Mouse (Mus musculus): ENCODE data around the gene Olfr1249. TPM values are rescaled to one million over a fixed set of nuclear protein-coding genes. Genes with fewer than 3 reads are reported as not detected.

Olfr1249 gene
- not detected for polyA plus RNA-seq (2014; fragmentation: Illumina TruSeq; extraction: RNeasy Lipid Tissue Mini Kit (QIAGEN cat#74804); ENCODE audit: low read depth, low replicate concordance)

GRCm38 (mm10) chr2:89634883-89635282 lies at the start of gene Olfr1249:
Olfr1249 (minus strand) TSS chr2:89634983.

GRCm38 (mm10) chr2:89671836-89672235 lies 37.1 kb upstream of the Olfr1249 start, which contains the start of gene Olfr1251:
Olfr1251 (minus strand) TSS chr2:89671936.

GRCm38 (mm10) chr2:89661367-89661766 lies 26.6 kb upstream of the Olfr1249 start, which contains the start of gene Olfr1250:
Olfr1250 (minus strand) TSS chr2:89661467.

GRCm38 (mm10) chr2:89618145-89618544 lies 16.6 kb downstream of the Olfr1249 start, which contains the start of gene Olfr1248:
Olfr1248 (minus strand) TSS chr2:89618245.

DNA sequence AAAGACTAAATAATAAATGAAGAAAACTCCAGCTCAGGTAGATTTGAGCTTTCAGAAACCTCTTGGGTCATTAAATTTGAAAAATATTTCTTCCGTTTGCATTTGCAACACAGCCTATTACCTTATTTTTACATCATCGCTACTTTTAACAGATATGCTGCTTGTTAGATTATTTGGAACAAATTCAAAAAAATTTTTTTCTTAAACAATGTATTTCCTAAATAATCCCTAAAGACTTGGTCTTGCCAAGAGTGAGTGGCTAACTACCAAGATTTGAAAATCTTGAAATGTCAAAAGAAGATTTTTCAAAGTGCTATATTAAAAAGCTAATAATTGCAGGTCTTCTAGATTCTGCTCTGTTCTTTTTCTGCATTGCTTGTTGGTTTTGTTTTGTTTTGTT lies 20.8 kb downstream of the Olfr1249 start, which contains the start of gene Olfr1247:
Gene Olfr1247 (minus strand): TSS at position 101 of the 400 bp plus-strand sequence.

DNA sequence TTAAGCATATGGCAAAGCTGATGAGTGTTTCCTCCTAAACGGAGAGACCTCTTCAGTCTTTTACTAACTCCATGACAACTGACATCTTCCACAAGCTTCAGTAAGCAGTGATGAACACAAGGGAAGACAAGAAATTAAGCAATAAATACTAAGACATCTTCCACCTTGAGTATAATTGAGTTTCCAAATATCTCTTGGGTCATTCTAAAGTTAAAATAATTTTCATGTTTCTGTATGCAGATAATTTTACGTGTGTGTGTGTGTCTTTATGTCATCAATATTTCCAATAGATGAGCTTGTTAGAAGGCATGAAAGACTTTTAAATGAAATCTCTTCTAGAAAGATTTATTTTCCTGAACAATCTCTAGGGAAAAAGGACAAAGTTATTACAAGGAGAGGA lies 41.7 kb downstream of the Olfr1249 start, which contains the start of gene Olfr1246:
Gene Olfr1246 (minus strand): TSS at position 101 of the 400 bp plus-strand sequence.

Other genes with a start within 250 kb of the Olfr1249 start
- not detected for gene Olfr1238, start 225.3 kb downstream of the Olfr1249 start, polyA plus RNA-seq (2014; fragmentation: Illumina TruSeq; extraction: RNeasy Lipid Tissue Mini Kit (QIAGEN cat#74804); ENCODE audit: low read depth, low replicate concordance)
- not detected for gene Olfr1239, start 214.6 kb downstream of the Olfr1249 start, polyA plus RNA-seq (2014; fragmentation: Illumina TruSeq; extraction: RNeasy Lipid Tissue Mini Kit (QIAGEN cat#74804); ENCODE audit: low read depth, low replicate concordance)
- gene Olfr1240, start 192.0 kb downstream of the Olfr1249 start, polyA plus RNA-seq (2014; fragmentation: Illumina TruSeq; extraction: RNeasy Lipid Tissue Mini Kit (QIAGEN cat#74804); ENCODE audit: low read depth, low replicate concordance), result not detected
- not detected for gene Olfr1241, start 147.9 kb downstream of the Olfr1249 start, polyA plus RNA-seq (2014; fragmentation: Illumina TruSeq; extraction: RNeasy Lipid Tissue Mini Kit (QIAGEN cat#74804); ENCODE audit: low read depth, low replicate concordance)
- not detected for gene Olfr1242, start 136.6 kb downstream of the Olfr1249 start, polyA plus RNA-seq (2014; fragmentation: Illumina TruSeq; extraction: RNeasy Lipid Tissue Mini Kit (QIAGEN cat#74804); ENCODE audit: low read depth, low replicate concordance)
- gene Olfr1243, start 103.5 kb downstream of the Olfr1249 start, polyA plus RNA-seq (2014; fragmentation: Illumina TruSeq; extraction: RNeasy Lipid Tissue Mini Kit (QIAGEN cat#74804); ENCODE audit: low read depth, low replicate concordance), result not detected
- not detected for gene Olfr1245, start 56.5 kb downstream of the Olfr1249 start, polyA plus RNA-seq (2014; fragmentation: Illumina TruSeq; extraction: RNeasy Lipid Tissue Mini Kit (QIAGEN cat#74804); ENCODE audit: low read depth, low replicate concordance)
- gene Olfr1246, start 41.8 kb downstream of the Olfr1249 start, polyA plus RNA-seq (2014; fragmentation: Illumina TruSeq; extraction: RNeasy Lipid Tissue Mini Kit (QIAGEN cat#74804); ENCODE audit: low read depth, low replicate concordance), result not detected
- gene Olfr1247, start 20.9 kb downstream of the Olfr1249 start, polyA plus RNA-seq (2014; fragmentation: Illumina TruSeq; extraction: RNeasy Lipid Tissue Mini Kit (QIAGEN cat#74804); ENCODE audit: low read depth, low replicate concordance), result not detected
- gene Olfr1248, start 16.7 kb downstream of the Olfr1249 start, polyA plus RNA-seq (2014; fragmentation: Illumina TruSeq; extraction: RNeasy Lipid Tissue Mini Kit (QIAGEN cat#74804); ENCODE audit: low read depth, low replicate concordance), result not detected
- not detected for gene Olfr1250, start 26.5 kb upstream of the Olfr1249 start, polyA plus RNA-seq (2014; fragmentation: Illumina TruSeq; extraction: RNeasy Lipid Tissue Mini Kit (QIAGEN cat#74804); ENCODE audit: low read depth, low replicate concordance)
- gene Olfr1251, start 37.0 kb upstream of the Olfr1249 start, polyA plus RNA-seq (2014; fragmentation: Illumina TruSeq; extraction: RNeasy Lipid Tissue Mini Kit (QIAGEN cat#74804); ENCODE audit: low read depth, low replicate concordance), result not detected
- gene Olfr1252, start 90.0 kb upstream of the Olfr1249 start, polyA plus RNA-seq (2014; fragmentation: Illumina TruSeq; extraction: RNeasy Lipid Tissue Mini Kit (QIAGEN cat#74804); ENCODE audit: low read depth, low replicate concordance), result not detected
- not detected for gene Olfr1253, start 122.1 kb upstream of the Olfr1249 start, polyA plus RNA-seq (2014; fragmentation: Illumina TruSeq; extraction: RNeasy Lipid Tissue Mini Kit (QIAGEN cat#74804); ENCODE audit: low read depth, low replicate concordance)
- gene Olfr1254, start 158.6 kb upstream of the Olfr1249 start, polyA plus RNA-seq (2014; fragmentation: Illumina TruSeq; extraction: RNeasy Lipid Tissue Mini Kit (QIAGEN cat#74804); ENCODE audit: low read depth, low replicate concordance), result not detected
- not detected for gene Olfr1255, start 177.1 kb upstream of the Olfr1249 start, polyA plus RNA-seq (2014; fragmentation: Illumina TruSeq; extraction: RNeasy Lipid Tissue Mini Kit (QIAGEN cat#74804); ENCODE audit: low read depth, low replicate concordance)
- gene Olfr1256, start 206.6 kb upstream of the Olfr1249 start, polyA plus RNA-seq (2014; fragmentation: Illumina TruSeq; extraction: RNeasy Lipid Tissue Mini Kit (QIAGEN cat#74804); ENCODE audit: low read depth, low replicate concordance), result not detected
- not detected for gene Olfr48, start 213.2 kb upstream of the Olfr1249 start, polyA plus RNA-seq (2014; fragmentation: Illumina TruSeq; extraction: RNeasy Lipid Tissue Mini Kit (QIAGEN cat#74804); ENCODE audit: low read depth, low replicate concordance)
- not detected for gene Olfr1257, start 243.5 kb upstream of the Olfr1249 start, polyA plus RNA-seq (2014; fragmentation: Illumina TruSeq; extraction: RNeasy Lipid Tissue Mini Kit (QIAGEN cat#74804); ENCODE audit: low read depth, low replicate concordance)